ENCODE assay signal across 9 mouse cellular contexts in genomic region chr12:52895672-52896460, GRCm38 (mm10).
DNase-seq lines count a peak whose midpoint lies in the region; ATAC-seq and TF ChIP-seq lines count a peak whose summit lies in the region.
"Had no signal": no experiment of that assay in that cellular context is flagged by ENCODE, and none has a peak within 500 bp of the region (broad histone marks: within the 10 kb centered on the region; RNA-seq: fewer than 3 reads in every experiment).

No protein-coding gene starts in this region.

- no peak overlapping the region for H3K4me2 ChIP-seq in embryonic facial prominence, embryonic 12.5 days (replicated peaks)
- H3K4me2 ChIP-seq in heart, embryonic 14.5 days (ENCODE audit: low read length): 0 out of 2 replicates have a peak overlapping the region, but pooled peaks have one; percentile 7
- peak overlapping the region; percentile 23; the same call in 1 of the 2 replicates for H3K4me2 ChIP-seq in lung, embryonic 15.5 days

- TF ChIP-seq CTCF in E14TG2a.4 (conservative IDR thresholded peaks at IDR 0.05; ENCODE audit: low read length): peak; percentile 47

- H3K4me1 ChIP-seq in E14TG2a.4 (replicated peaks; ENCODE audit: low read depth, low read length): no peaks in the 10 kb centered on the region
- H3K4me1 ChIP-seq in embryonic facial prominence, embryonic 12.5 days: peaks cover 4% of the 10 kb centered on the region; the same call in 1 of the 2 replicates
- H3K4me1 ChIP-seq in heart, embryonic 14.5 days (ENCODE audit: control insufficient read depth in 2 of 2, insufficient read depth in 2 of 2, low read length in 2 of 2): peaks cover 13 to 33% of the 10 kb centered on the region in 2 experiments; a peak in 3 of 4 replicates
- H3K4me1 ChIP-seq in lung, embryonic 15.5 days: peaks cover 8% of the 10 kb centered on the region; the same call in 1 of the 2 replicates

- ATAC-seq in embryonic facial prominence, embryonic 12.5 days (ENCODE audit: insufficient number of reproducible peaks, insufficient read depth, low FRiP score, low TSS enrichment): 0 out of 2 replicates have a peak, but pooled peaks have one; percentile 59
- ATAC-seq in heart, embryonic 14.5 days (ENCODE audit: insufficient number of reproducible peaks, insufficient read depth, low FRiP score, low read depth): no peak
- peak; percentile 71; the same call in 1 of the 2 replicates for ATAC-seq in lung, embryonic 15.5 days (ENCODE audit: borderline replicate concordance, extremely low read depth, low FRiP score, low TSS enrichment)

- WGBS in embryonic facial prominence, embryonic 12.5 days: 33% methylated on average over 5 of the region's 6 CpGs
- 31% methylated on average over 6 of the region's 6 CpGs for WGBS in heart, embryonic 14.5 days
- WGBS in lung, embryonic 15.5 days: 22% methylated on average over 5 of the region's 6 CpGs

- DNase-seq in adrenal gland, postnatal 10 days: peak; percentile 67
- peak; percentile 68 for DNase-seq in kidney, postnatal 14 days
- peak; percentile 88 for DNase-seq in retina, postnatal 1 day
- DNase-seq in natural killer cell, adult 2 months (ENCODE audit: low spot score in 2 of 2): no peak

- H3K9me3 ChIP-seq in E14TG2a.4 (ENCODE audit: low read length): no peaks in the 10 kb centered on the region
- no peaks in the 10 kb centered on the region for H3K9me3 ChIP-seq in embryonic facial prominence, embryonic 12.5 days
- no peaks in the 10 kb centered on the region for H3K9me3 ChIP-seq in heart, embryonic 14.5 days (ENCODE audit: control insufficient read depth, low read length)
- no peaks in the 10 kb centered on the region for H3K9me3 ChIP-seq in lung, embryonic 15.5 days

- no peak overlapping the region for H3K4me3 ChIP-seq in E14TG2a.4 (replicated peaks; ENCODE audit: low read length)
- no peak overlapping the region for H3K4me3 ChIP-seq in embryonic facial prominence, embryonic 12.5 days
- H3K4me3 ChIP-seq in heart, embryonic 14.5 days (ENCODE audit: control insufficient read depth in 1 of 2, insufficient read depth in 1 of 2, low read depth in 1 of 2, low read length in 2 of 2): no peak overlapping the region
- H3K4me3 ChIP-seq in lung, embryonic 15.5 days: no peak overlapping the region
- H3K4me3 ChIP-seq: erythroblast, embryonic 14.5 days had no signal

- H3K27me3 ChIP-seq in E14TG2a.4 (ENCODE audit: insufficient read depth, low read length): no peaks in the 10 kb centered on the region
- H3K27me3 ChIP-seq in embryonic facial prominence, embryonic 12.5 days: no peaks in the 10 kb centered on the region
- no peaks in the 10 kb centered on the region for H3K27me3 ChIP-seq in heart, embryonic 14.5 days (ENCODE audit: control insufficient read depth, insufficient read depth, low read length)
- H3K27me3 ChIP-seq in lung, embryonic 15.5 days: no peaks in the 10 kb centered on the region

- H3K27ac ChIP-seq in embryonic facial prominence, embryonic 12.5 days: no peak overlapping the region
- peak overlapping the region; percentile 41 to 72; a peak in 3 of 4 replicates for H3K27ac ChIP-seq in heart, embryonic 14.5 days (replicated peaks in 1 of 2; ENCODE audit: control insufficient read depth in 1 of 2, insufficient read depth in 1 of 2, low read depth in 2 of 2, low read length in 2 of 2)
- peak overlapping the region; percentile 38; the same call in 1 of the 2 replicates for H3K27ac ChIP-seq in lung, embryonic 15.5 days

- H3K36me3 ChIP-seq in E14TG2a.4 (ENCODE audit: insufficient read depth, low read length): no peaks in the 10 kb centered on the region
- H3K36me3 ChIP-seq in embryonic facial prominence, embryonic 12.5 days: no peaks in the 10 kb centered on the region
- H3K36me3 ChIP-seq in heart, embryonic 14.5 days (ENCODE audit: control insufficient read depth, insufficient read depth, low read length): no peaks in the 10 kb centered on the region
- no peaks in the 10 kb centered on the region for H3K36me3 ChIP-seq in lung, embryonic 15.5 days

- H3K9ac ChIP-seq in embryonic facial prominence, embryonic 12.5 days: no peak overlapping the region
- no peak overlapping the region for H3K9ac ChIP-seq in heart, embryonic 14.5 days (ENCODE audit: low read length)
- H3K9ac ChIP-seq in lung, embryonic 15.5 days: no peak overlapping the region

Comparison
In these comparisons a context has a peak if more than half of its experiments do, and no peak if none do; other contexts are left out.
1. DNase-seq: peak in adrenal gland, postnatal 10 days (single experiment), kidney, postnatal 14 days (single experiment) and retina, postnatal 1 day (single experiment); none in natural killer cell, adult 2 months (0 of 2).